17 mouse cellular contexts compared by ENCODE assay signal in the genomic region with DNA sequence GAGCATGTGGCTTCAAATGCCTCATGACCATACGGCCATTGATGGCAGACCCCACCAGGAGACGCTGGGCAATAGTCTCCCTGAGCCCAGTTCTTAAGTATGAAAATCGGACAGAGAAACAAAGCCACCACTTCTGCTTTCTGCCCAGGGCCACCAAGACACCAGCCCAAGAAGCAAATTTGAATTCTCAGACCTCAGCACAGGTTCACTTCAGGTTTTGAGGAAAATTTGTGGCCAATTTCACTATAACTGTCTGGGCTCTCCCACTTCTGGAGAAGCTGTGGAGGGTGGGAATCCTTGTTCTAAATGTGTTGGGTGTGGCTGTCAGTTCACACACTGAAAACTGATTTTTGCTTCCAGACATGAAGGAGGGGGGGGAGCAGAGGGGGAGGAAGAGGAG. TPM values are rescaled to one million over a fixed set of nuclear protein-coding genes. Genes with fewer than 3 reads are reported as not detected.
DNase-seq lines count a peak whose midpoint lies in the region; ATAC-seq and TF ChIP-seq lines count a peak whose summit lies in the region.
"Had no signal": no experiment of that assay in that cellular context is flagged by ENCODE, and none has a peak within 500 bp of the region (broad histone marks: within the 10 kb centered on the region; RNA-seq: fewer than 3 reads in every experiment).

No protein-coding gene starts in this region.

- WGBS in spleen, adult 2 months, result 20% methylated on average over 3 of the region's 3 CpGs

- peak overlapping the region; percentile 100 for H3K27ac ChIP-seq in spleen, adult 2 months (ENCODE audit: insufficient read depth, low read length)
- H3K27ac ChIP-seq: heart, adult 2 months; heart, embryonic 15.5 days; limb, embryonic 13.5 days had no signal

- H3K4me3 ChIP-seq in spleen, adult 2 months (ENCODE audit: extremely low read depth, insufficient read depth, insufficient read length), result 0 out of 2 replicates have a peak overlapping the region, but pooled peaks have one; percentile 0
- peak overlapping the region; percentile 50 for H3K4me3 ChIP-seq in megakaryocyte, embryonic 14.5 days (replicated peaks)
- H3K4me3 ChIP-seq: erythroblast, embryonic 14.5 days; heart, adult 2 months; heart, embryonic 15.5 days; limb, embryonic 13.5 days had no signal

- peak; percentile 38 to 57 for ATAC-seq in hematopoietic stem cell, adult 5-6 weeks (replicated peaks in 1 of 2; ENCODE audit: insufficient read depth in 1 of 2, low FRiP score in 2 of 2, low TSS enrichment in 1 of 2, low read depth in 1 of 2, poor library complexity in 2 of 2, severe bottlenecking in 2 of 2)
- ATAC-seq in activated CD4-positive, CD25-positive, alpha-beta regulatory T cell, adult 4 months, result no peak

- peaks cover 30% of the 10 kb centered on the region for H3K4me1 ChIP-seq in spleen, adult 2 months (ENCODE audit: control insufficient read depth, insufficient read depth, insufficient read length)
- H3K4me1 ChIP-seq in megakaryocyte, embryonic 14.5 days, result peaks cover 21% of the 10 kb centered on the region
- H3K4me1 ChIP-seq: heart, embryonic 15.5 days had no signal

- DNase-seq in spleen, adult 2 months (ENCODE audit: low read depth in 1 of 2, low spot score in 2 of 2), result peak in 1 of 2 experiments; percentile 54
- no peak for DNase-seq in spleen, adult 12 weeks (ENCODE audit: low spot score)
- DNase-seq in layer of hippocampus, adult 11-12 months (ENCODE audit: low spot score), result no peak
- no peak for DNase-seq in MN1 (ENCODE audit: low spot score)
- DNase-seq: adrenal gland, adult 2 months; cerebellum, adult 2 months; kidney, adult 2 months; kidney, postnatal 25 days; midbrain, embryonic 14.5 days had no signal

- peaks cover 4% of the 10 kb centered on the region; the same call in 1 of the 2 replicates for H3K9me3 ChIP-seq in megakaryocyte, embryonic 14.5 days
- H3K9me3 ChIP-seq: heart, embryonic 15.5 days; limb, embryonic 13.5 days had no signal

- TF ChIP-seq CTCF in spleen, adult 2 months (IDR thresholded peaks at IDR 0.05; ENCODE audit: extremely low read depth, insufficient read depth, insufficient read length, insufficient replicate concordance), result no peak

- no peaks in the 10 kb centered on the region for H3K36me3 ChIP-seq in spleen, adult 2 months (ENCODE audit: control insufficient read depth, insufficient read depth, low read length)
- no peaks in the 10 kb centered on the region for H3K36me3 ChIP-seq in megakaryocyte, embryonic 14.5 days (replicated peaks; ENCODE audit: low read length)
- H3K36me3 ChIP-seq: G1E; heart, embryonic 15.5 days; limb, embryonic 13.5 days had no signal

- TF ChIP-seq POLR2A in spleen, adult 2 months (IDR thresholded peaks at IDR 0.05; ENCODE audit: low read depth, low read length), result no peak

- no peaks in the 10 kb centered on the region for H3K27me3 ChIP-seq in spleen, adult 2 months (ENCODE audit: control insufficient read depth, insufficient read depth, low read length)
- H3K27me3 ChIP-seq in megakaryocyte, embryonic 14.5 days (replicated peaks), result peaks cover 14% of the 10 kb centered on the region
- H3K27me3 ChIP-seq: heart, embryonic 15.5 days; limb, embryonic 13.5 days had no signal

RNA-seq across cellular contexts. Expression of a gene that starts 8.9 kb away (rescaled TPM):
- polyA plus RNA-seq in spleen, adult 2 months (2012; rRNA removed), result 87.5 and 92.6 TPM in 2 replicates
- total RNA-seq in hematopoietic stem cell, adult 5-6 weeks (2017), result 58.7 and 94.4 TPM in 2 replicates
- 4.5 and 6.3 TPM in 2 replicates for polyA plus RNA-seq in megakaryocyte, embryonic 14.5 days (2012; ENCODE audit: insufficient read depth, low replicate concordance)
- polyA plus RNA-seq in activated CD4-positive, CD25-positive, alpha-beta regulatory T cell, adult 4 months (2017; shearing (Covaris generic)), result under 1 TPM in 1 of 2 experiments, not detected in 1; 0.84 TPM
- total RNA-seq: G1E had no signal

RNA-seq across cellular contexts. Expression of a gene that starts 19.6 kb away (rescaled TPM):
- polyA plus RNA-seq in spleen, adult 2 months (2012; rRNA removed), result 11.1 and 13.4 TPM in 2 replicates
- total RNA-seq in hematopoietic stem cell, adult 5-6 weeks (2017), result 0.50 TPM in 1 of 2 replicates, not detected in the other
- 1.5 and 6.5 TPM in 2 replicates for polyA plus RNA-seq in megakaryocyte, embryonic 14.5 days (2012; ENCODE audit: insufficient read depth, low replicate concordance)
- under 1 TPM in 1 of 2 experiments, not detected in 1; 0.30 TPM for polyA plus RNA-seq in activated CD4-positive, CD25-positive, alpha-beta regulatory T cell, adult 4 months (2017; shearing (Covaris generic))
- polyA plus RNA-seq: G1E had no signal

Comparison
In these comparisons a context has a peak if more than half of its experiments do, and no peak if none do; other contexts are left out.
1. RNA of a gene that starts 8.9 kb away (polyA plus RNA-seq): 87.5 to 92.6 TPM in spleen, adult 2 months; 4.5 to 6.3 TPM in megakaryocyte, embryonic 14.5 days and 0.84 TPM in activated CD4-positive, CD25-positive, alpha-beta regulatory T cell, adult 4 months; every median in the first group is over 10 times any median in the second.